Mouse (Mus musculus) cerebellum, postnatal 10 days (tissue): ENCODE results near the gene Gm10324.
"Not testable (repeated sequence)": the region's sequence is repeated elsewhere in the genome, so short reads cannot be mapped to it uniquely, and the experiment has no call there.

Experiments
- DNase-seq, 2 experiments: peaks; one replicate each; pipeline ENCODE4 v3.0.0; 2021; ENCODE audit warnings: mixed read lengths in 2 of 2

Gm10324 gene

DNA sequence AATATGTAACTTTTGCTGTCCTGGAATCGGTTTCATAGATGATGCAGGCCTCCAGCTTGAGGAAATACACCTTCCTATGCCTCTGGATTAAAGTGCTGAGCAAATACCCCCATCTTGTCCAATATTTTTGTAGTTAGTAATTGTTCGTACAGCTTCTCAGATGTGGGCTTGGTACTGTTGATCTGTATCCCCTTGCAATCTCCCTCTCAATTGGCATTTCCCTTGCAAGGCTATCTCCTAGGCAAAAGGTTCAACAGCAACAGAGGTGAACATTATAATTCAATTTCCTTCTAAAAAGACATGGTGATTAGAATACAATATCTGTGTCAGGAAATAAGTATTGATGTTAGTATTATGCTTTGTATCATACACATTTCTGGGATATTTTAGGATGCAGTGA is at the start of gene Gm10324:
Gene Gm10324, plus strand, starts transcription at position 301 of the 400 bp plus-strand sequence.
- DNase-seq, result not testable (repeated sequence)
